Mouse (Mus musculus): Measurements from ENCODE around the gene Rbp1.

Gene Rbp1

DNA sequence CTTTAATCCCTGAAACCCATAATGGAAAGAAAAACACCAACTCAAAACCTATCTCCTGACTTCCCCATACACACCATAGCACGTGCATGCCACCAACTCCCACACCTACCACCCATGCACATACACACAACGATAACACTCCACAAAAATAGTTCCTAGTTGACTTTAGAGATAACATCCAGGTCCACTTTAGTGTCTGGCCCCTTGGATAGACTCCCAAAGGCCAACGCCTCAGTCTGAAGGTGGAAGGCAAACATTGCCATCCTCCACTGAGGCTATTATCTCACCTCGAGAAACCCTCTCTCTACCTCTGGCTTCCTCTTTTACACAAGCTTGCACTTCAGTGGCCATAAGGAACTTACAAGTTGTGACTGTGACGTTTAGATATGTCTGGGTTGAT lies 69.5 kb downstream of the Rbp1 start:
- DNase-seq (ENCODE audit: low spot score in 2 of 2): no peak

DNA sequence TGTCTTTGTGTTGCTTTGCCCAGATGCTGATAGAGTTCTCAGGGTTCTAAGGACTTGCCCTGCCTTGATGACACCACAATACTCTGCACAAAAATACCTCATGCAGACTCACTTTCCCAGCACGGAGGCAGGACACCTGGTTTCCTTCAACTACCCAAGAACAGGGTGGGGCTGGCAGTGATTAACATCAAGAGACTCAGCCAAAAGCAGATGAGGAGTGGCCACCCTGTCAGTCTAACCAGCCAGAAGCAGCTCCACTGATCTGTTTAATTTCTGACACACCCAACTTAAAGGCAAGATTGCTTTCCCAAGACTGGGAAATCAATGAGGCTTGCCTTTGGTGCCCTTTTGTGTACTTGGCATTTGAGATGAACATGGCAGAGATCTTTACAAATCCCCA lies 70.1 kb downstream of the Rbp1 start:
- no peak for DNase-seq (ENCODE audit: low spot score in 2 of 2)
